Mouse (Mus musculus) inflammation-experienced regulatory T-cells (primary cell): ENCODE measurements around the gene Art5. TPM values are rescaled to one million over a fixed set of nuclear protein-coding genes. Genes with fewer than 3 reads are reported as not detected.

Experiments used
- polyA plus RNA-seq, 2 experiments: library from polyadenylated mRNA; unstranded; fragments of 100-300 nt; shearing (Covaris generic); gene quantifications; one replicate each; pipeline ENCODE4 v1.2.1; 2017

Gene Art5
- 1 to 10 TPM; 1.3 to 5.0 TPM for polyA plus RNA-seq

GRCm38 (mm10) chr7:102109171-102109570 lies at the start of gene Art5:
TSS of gene Art5 (minus strand) at chr7:102109489.

GRCm38 (mm10) chr7:102116579-102117331 lies 7.5 kb upstream of the Art5 start, which contains the start of gene Chrna10:
TSS of gene Chrna10 (minus strand) at chr7:102116828.

GRCm38 (mm10) chr7:102101487-102101886 lies 7.8 kb downstream of the Art5 start, which contains the start of gene Art1:
TSS of gene Art1 (plus strand) at chr7:102101743.

GRCm38 (mm10) chr7:102082816-102083215 lies 26.5 kb downstream of the Art5 start, which contains the start of gene Trpc2:
TSS of gene Trpc2 (plus strand) at chr7:102083116.

GRCm38 (mm10) chr7:102065046-102065891 lies 44.0 kb downstream of the Art5 start, which contains the start of the genes Rnf121, Xndc1 and Xntrpc:
TSS of gene Rnf121 (minus strand) at chr7:102065469.
TSS of gene Xndc1 (plus strand) at chr7:102065511.
TSS of gene Xntrpc (plus strand) at chr7:102065713.

Other genes with a start within 250 kb of the Art5 start
- 10 to 100 TPM; 32.1 to 42.4 TPM for gene Anapc15, start 245.8 kb downstream of the Art5 start, polyA plus RNA-seq
- 1 to 10 TPM in 1 of 2 experiments, under 1 TPM in 1; 0.60 to 3.7 TPM for gene Folr1, start 238.7 kb downstream of the Art5 start, polyA plus RNA-seq
- 100 to 1,000 TPM; 113 to 148 TPM for gene Lamtor1, start 203.6 kb downstream of the Art5 start, polyA plus RNA-seq
- gene Tomt, start 203.1 kb downstream of the Art5 start, polyA plus RNA-seq: under 1 TPM; 0.18 to 0.76 TPM
- gene Lrrc51, start 175.6 kb downstream of the Art5 start, polyA plus RNA-seq: 1 to 10 TPM; 1.5 to 5.2 TPM
- gene Numa1, start 175.4 kb downstream of the Art5 start, polyA plus RNA-seq: 100 to 1,000 TPM; 142 to 171 TPM
- 1 to 10 TPM; 6.1 to 7.1 TPM for gene Il18bp, start 90.8 kb downstream of the Art5 start, polyA plus RNA-seq
- 10 to 100 TPM; 15.5 to 24.8 TPM for gene Rnf121, start 44.0 kb downstream of the Art5 start, polyA plus RNA-seq
- 10 to 100 TPM; 21.7 to 32.6 TPM for gene Xndc1, start 44.0 kb downstream of the Art5 start, polyA plus RNA-seq
- 1 to 10 TPM; 1.1 to 1.4 TPM for gene Xntrpc, start 43.8 kb downstream of the Art5 start, polyA plus RNA-seq
- not detected for gene Trpc2, start 26.4 kb downstream of the Art5 start, polyA plus RNA-seq
- gene Art1, start 7.7 kb downstream of the Art5 start, polyA plus RNA-seq: under 1 TPM; 0.24 to 0.78 TPM
- under 1 TPM; 0.27 to 0.29 TPM for gene Chrna10, start 7.3 kb upstream of the Art5 start, polyA plus RNA-seq
- 10 to 100 TPM; 29.5 to 30.4 TPM for gene Nup98, start 100.7 kb upstream of the Art5 start, polyA plus RNA-seq
- 10 to 100 TPM; 36.9 to 65.3 TPM for gene Pgap2, start 100.7 kb upstream of the Art5 start, polyA plus RNA-seq
- 100 to 1,000 TPM; 237 to 264 TPM for gene Rhog, start 146.6 kb upstream of the Art5 start, polyA plus RNA-seq
- gene Stim1, start 158.3 kb upstream of the Art5 start, polyA plus RNA-seq: 10 to 100 TPM; 75.7 to 96.8 TPM